Comparison of ENCODE assay signal across 8 mouse cellular contexts in the genomic region with DNA sequence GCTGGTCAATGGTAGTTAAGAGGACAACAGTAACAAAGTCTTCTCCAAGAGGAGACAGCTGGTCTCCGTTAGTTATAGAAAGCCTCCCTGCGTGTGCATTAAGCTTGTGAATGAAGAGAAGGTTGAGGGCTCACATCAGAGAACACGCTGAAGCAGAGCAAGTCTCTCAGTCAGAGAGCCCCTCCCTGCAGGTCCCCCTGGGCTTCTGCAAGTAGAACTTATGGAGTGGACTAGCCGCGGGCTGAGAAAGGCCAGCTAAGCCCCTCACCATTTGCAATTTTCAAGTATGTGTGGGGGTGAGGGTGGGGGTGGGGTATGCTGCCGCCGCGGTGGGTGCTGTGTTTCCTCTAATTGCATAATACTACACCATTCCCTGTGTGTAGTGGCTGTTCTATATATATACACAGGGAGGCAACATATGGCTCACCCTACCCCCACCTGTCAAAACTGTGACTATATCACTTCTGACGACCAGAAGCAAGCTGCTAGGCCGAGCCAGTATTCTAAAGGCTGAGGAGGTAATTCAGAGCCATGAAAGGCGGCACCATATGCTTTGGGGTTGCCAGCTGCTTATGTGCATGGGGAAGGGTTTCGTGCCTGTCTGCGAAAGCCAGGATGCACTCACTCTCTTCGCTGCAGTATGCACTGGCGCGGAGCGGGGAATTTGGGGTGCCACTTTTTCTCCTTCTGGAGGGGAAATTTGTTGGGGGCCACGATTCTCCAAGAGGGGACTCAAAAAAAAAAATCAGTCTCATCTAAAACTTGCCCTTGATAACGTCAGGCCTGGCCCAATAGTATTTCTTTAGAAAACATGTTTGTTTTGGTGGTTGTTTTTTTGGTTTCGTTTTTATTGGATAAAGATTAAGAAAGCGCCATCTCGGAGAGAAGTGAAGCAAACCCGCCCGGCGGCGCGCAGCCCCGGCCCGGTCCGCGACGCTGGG. TPM values are rescaled to one million over a fixed set of nuclear protein-coding genes. Genes with fewer than 3 reads are reported as not detected.
DNase-seq lines count a peak whose midpoint lies in the region; ATAC-seq lines count a peak whose summit lies in the region.

No protein-coding gene starts in this region.

- peaks cover 44% of the 10 kb centered on the region for H3K27me3 ChIP-seq in lung, embryonic 16.5 days (ENCODE audit: control insufficient read depth, insufficient read depth, low read depth, low read length)
- H3K27me3 ChIP-seq in embryonic facial prominence, embryonic 10.5 days (replicated peaks; ENCODE audit: low read depth, poor library complexity, severe bottlenecking), result peaks cover 70% of the 10 kb centered on the region
- H3K27me3 ChIP-seq in hindbrain, embryonic 15.5 days, result peaks cover 11% of the 10 kb centered on the region
- H3K27me3 ChIP-seq in limb, embryonic 11.5 days (ENCODE audit: control insufficient read depth, insufficient read depth, low read length), result peaks cover 44% of the 10 kb centered on the region

- ATAC-seq in lung, embryonic 16.5 days (ENCODE audit: low read depth), result peak; percentile 16; the same call in 1 of the 2 replicates
- ATAC-seq in hindbrain, embryonic 15.5 days (ENCODE audit: low FRiP score, low read depth), result peak; percentile 72
- ATAC-seq in limb, embryonic 11.5 days (ENCODE audit: insufficient number of reproducible peaks, low FRiP score, low TSS enrichment, low read depth), result peak; percentile 63

- H3K4me3 ChIP-seq in lung, embryonic 16.5 days (ENCODE audit: low read length), result peak overlapping the region; percentile 57
- H3K4me3 ChIP-seq in embryonic facial prominence, embryonic 10.5 days, result peak overlapping the region; percentile 67
- peak overlapping the region; percentile 58 for H3K4me3 ChIP-seq in hindbrain, embryonic 15.5 days
- H3K4me3 ChIP-seq in limb, embryonic 11.5 days (ENCODE audit: low read depth, low read length), result peak overlapping the region; percentile 50

- peak overlapping the region; percentile 25; the same call in 1 of the 2 replicates for H3K9ac ChIP-seq in lung, embryonic 16.5 days (ENCODE audit: low read length)
- H3K9ac ChIP-seq in hindbrain, embryonic 15.5 days, result peak overlapping the region; percentile 57
- peak overlapping the region; percentile 37; the same call in 1 of the 2 replicates for H3K9ac ChIP-seq in limb, embryonic 11.5 days (ENCODE audit: low read length)

- no peaks in the 10 kb centered on the region for H3K36me3 ChIP-seq in lung, embryonic 16.5 days (ENCODE audit: control insufficient read depth, insufficient read depth, low read length)
- no peaks in the 10 kb centered on the region for H3K36me3 ChIP-seq in embryonic facial prominence, embryonic 10.5 days (replicated peaks)
- H3K36me3 ChIP-seq in hindbrain, embryonic 15.5 days, result no peaks in the 10 kb centered on the region
- no peaks in the 10 kb centered on the region for H3K36me3 ChIP-seq in limb, embryonic 11.5 days (ENCODE audit: control insufficient read depth, insufficient read depth, low read length)

- peak overlapping the region; percentile 99 for H3K4me2 ChIP-seq in lung, embryonic 16.5 days (ENCODE audit: low read depth, low read length)
- peak overlapping the region; percentile 89 for H3K4me2 ChIP-seq in hindbrain, embryonic 15.5 days
- peak overlapping the region; percentile 86 for H3K4me2 ChIP-seq in limb, embryonic 11.5 days (ENCODE audit: low read depth, severe bottlenecking)

- DNase-seq in lung, postnatal 14 days, result no peak
- DNase-seq in embryonic facial prominence, embryonic 10.5 days (ENCODE audit: low spot score), result peak; percentile 45
- peak; percentile 39 for DNase-seq in limb, embryonic 11.5 days (ENCODE audit: low spot score)
- peak; percentile 76 for DNase-seq in retina, embryonic 14.5 days (ENCODE audit: low spot score)
- DNase-seq in ovary, postnatal 10 days (ENCODE audit: low spot score), result no peak
- no peak for DNase-seq in Muller cell, postnatal 12 days (ENCODE audit: inconsistent ontology term)

- H3K9me3 ChIP-seq in lung, embryonic 16.5 days (ENCODE audit: control insufficient read depth, low read length), result no peaks in the 10 kb centered on the region
- peaks cover 7% of the 10 kb centered on the region; the same call in 1 of the 2 replicates for H3K9me3 ChIP-seq in embryonic facial prominence, embryonic 10.5 days
- no peaks in the 10 kb centered on the region for H3K9me3 ChIP-seq in hindbrain, embryonic 15.5 days
- no peaks in the 10 kb centered on the region for H3K9me3 ChIP-seq in limb, embryonic 11.5 days (ENCODE audit: control insufficient read depth, low read length)

- 10% methylated on average over 32 of the region's 32 CpGs for WGBS in lung, embryonic 16.5 days
- WGBS in embryonic facial prominence, embryonic 10.5 days, result 15% methylated on average over 32 of the region's 32 CpGs
- WGBS in hindbrain, embryonic 15.5 days, result 10% methylated on average over 32 of the region's 32 CpGs
- WGBS in limb, embryonic 11.5 days, result 12% methylated on average over 32 of the region's 32 CpGs

- no peak overlapping the region for H3K27ac ChIP-seq in lung, embryonic 16.5 days (ENCODE audit: low read length)
- 0 out of 2 replicates have a peak overlapping the region, but pooled peaks have one; percentile 61 for H3K27ac ChIP-seq in embryonic facial prominence, embryonic 10.5 days (replicated peaks)
- H3K27ac ChIP-seq in hindbrain, embryonic 15.5 days (replicated peaks), result peak overlapping the region; percentile 82
- no peak overlapping the region for H3K27ac ChIP-seq in limb, embryonic 11.5 days (replicated peaks; ENCODE audit: low read depth, low read length)

- H3K4me1 ChIP-seq in lung, embryonic 16.5 days (replicated peaks; ENCODE audit: control insufficient read depth, insufficient read depth, low read length), result peaks cover 12% of the 10 kb centered on the region
- peaks cover 31% of the 10 kb centered on the region for H3K4me1 ChIP-seq in embryonic facial prominence, embryonic 10.5 days
- peaks cover 23% of the 10 kb centered on the region for H3K4me1 ChIP-seq in hindbrain, embryonic 15.5 days (replicated peaks)
- 0 out of 2 replicates have a peak, but pooled peaks cover 3% of the 10 kb centered on the region for H3K4me1 ChIP-seq in limb, embryonic 11.5 days (ENCODE audit: control insufficient read depth, insufficient read depth, low read length)

RNA-seq across cellular contexts. Expression of a gene that starts 52.5 kb away (rescaled TPM):
- not detected in 2 replicates for polyA plus RNA-seq in lung, embryonic 16.5 days (2015; fragmentation: Nextera tagmentation; extraction: Ambion mirVana)
- 0.10 TPM in 1 of 2 replicates, not detected in the other for polyA plus RNA-seq in embryonic facial prominence, embryonic 10.5 days (2016; fragmentation: Nextera tagmentation; extraction: Ambion mirVana)
- polyA plus RNA-seq in hindbrain, embryonic 15.5 days (2015; fragmentation: Nextera tagmentation; extraction: Ambion mirVana), result 0.77 and 1.2 TPM in 2 replicates
- polyA plus RNA-seq in limb, embryonic 11.5 days (2014; fragmentation: Nextera tagmentation; extraction: Ambion mirVana), result 0.07 TPM in 1 of 2 replicates, not detected in the other

Comparison
In these comparisons a context has a peak if more than half of its experiments do, and no peak if none do; other contexts are left out.
1. ATAC-seq: peak in every context shown above with its lines; median percentile 72 in hindbrain, embryonic 15.5 days; 63 in limb, embryonic 11.5 days; 16 in lung, embryonic 16.5 days.
2. H3K27ac ChIP-seq: peak in embryonic facial prominence, embryonic 10.5 days (single experiment) and hindbrain, embryonic 15.5 days (single experiment); none in lung, embryonic 16.5 days (single experiment) and limb, embryonic 11.5 days (single experiment).
3. DNase-seq: peak in embryonic facial prominence, embryonic 10.5 days (single experiment), limb, embryonic 11.5 days (single experiment) and retina, embryonic 14.5 days (single experiment); none in lung, postnatal 14 days (single experiment), ovary, postnatal 10 days (single experiment) and Muller cell, postnatal 12 days (single experiment).
4. Peak in every context shown above with its lines, with median percentiles within 50 percentile points of each other: H3K4me2 ChIP-seq, H3K4me3 ChIP-seq and H3K9ac ChIP-seq.